Comparison of ENCODE assay signal across 8 mouse cellular contexts in the genomic region with DNA sequence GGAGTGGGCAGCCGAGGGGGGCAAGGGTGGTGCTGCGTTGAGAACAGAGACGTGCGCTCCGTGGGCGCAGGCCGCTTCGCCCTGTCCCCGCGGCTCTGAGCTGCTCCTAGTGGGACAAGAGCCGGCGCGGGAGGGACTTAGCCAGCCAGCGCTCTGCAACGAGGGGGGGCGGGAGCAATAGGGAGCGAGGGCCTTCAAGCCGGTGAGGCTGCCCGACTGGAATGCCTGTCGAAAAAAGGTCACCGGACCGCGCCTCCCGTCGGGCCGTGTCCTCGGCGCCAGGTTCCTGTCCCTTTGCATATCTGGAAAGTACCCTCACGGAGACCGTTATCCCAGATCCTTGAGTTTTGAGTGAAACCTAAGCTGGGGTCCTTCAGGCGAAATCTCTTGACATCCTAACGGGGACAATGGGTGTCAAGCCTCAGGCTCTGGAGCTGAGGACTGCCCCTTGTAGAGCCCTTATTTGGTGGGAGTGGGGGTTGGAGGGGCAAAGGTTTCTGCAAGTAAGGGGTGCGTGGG. TPM values are rescaled to one million over a fixed set of nuclear protein-coding genes. Genes with fewer than 3 reads are reported as not detected.
DNase-seq lines count a peak whose midpoint lies in the region; ATAC-seq and TF ChIP-seq lines count a peak whose summit lies in the region.

A gene (minus strand): TSS at position 159 of the 519 bp plus-strand sequence.

- ATAC-seq in forebrain, embryonic 12.5 days (ENCODE audit: low FRiP score): peak; percentile 93
- peak; percentile 94 for ATAC-seq in heart, postnatal 0 days (ENCODE audit: insufficient read depth, low read depth)
- peak; percentile 91 for ATAC-seq in liver, embryonic 16.5 days (ENCODE audit: low read depth)
- ATAC-seq in neural tube, embryonic 13.5 days (ENCODE audit: low read depth): peak; percentile 95

- DNase-seq in c-Kit-positive CD71-positive TER-119-positive erythroid progenitor cells, embryonic 14.5 days (ENCODE audit: low spot score): peak; percentile 90
- DNase-seq in heart, postnatal 0 days (ENCODE audit: low spot score): peak; percentile 96
- DNase-seq in kidney, postnatal 4 days: peak; percentile 94 to 97

- H3K4me3 ChIP-seq in E14TG2a.4 (replicated peaks; ENCODE audit: low read length): peak within 1 kb of the TSS; percentile 98
- peak within 1 kb of the TSS; percentile 85 for H3K4me3 ChIP-seq in forebrain, embryonic 12.5 days (replicated peaks)
- H3K4me3 ChIP-seq in heart, postnatal 0 days (ENCODE audit: low read depth, low read length): peak within 1 kb of the TSS; percentile 78
- peak within 1 kb of the TSS; percentile 96 for H3K4me3 ChIP-seq in liver, embryonic 16.5 days (ENCODE audit: low read depth, low read length)
- H3K4me3 ChIP-seq in neural tube, embryonic 13.5 days: peak within 1 kb of the TSS; percentile 79
- H3K4me3 ChIP-seq in testis, adult 2 months (ENCODE audit: control insufficient read depth, low read depth, low read length): peak within 1 kb of the TSS; percentile 98

- peaks cover 34% of the 10 kb centered on the region for H3K36me3 ChIP-seq in E14TG2a.4 (ENCODE audit: insufficient read depth, low read length)
- peaks cover 13% of the 10 kb centered on the region for H3K36me3 ChIP-seq in forebrain, embryonic 12.5 days (replicated peaks)
- H3K36me3 ChIP-seq in heart, postnatal 0 days (replicated peaks; ENCODE audit: control insufficient read depth, insufficient read depth, low read length): peaks cover 15% of the 10 kb centered on the region
- H3K36me3 ChIP-seq in liver, embryonic 16.5 days (ENCODE audit: control insufficient read depth, insufficient read depth): peaks cover 7% of the 10 kb centered on the region
- H3K36me3 ChIP-seq in neural tube, embryonic 13.5 days: peaks cover 13% of the 10 kb centered on the region
- peaks cover 1% of the 10 kb centered on the region for H3K36me3 ChIP-seq in testis, adult 2 months (ENCODE audit: control insufficient read depth, insufficient read depth, low read length)

- H3K4me2 ChIP-seq in forebrain, embryonic 12.5 days: peak within 1 kb of the TSS; percentile 59
- peak within 1 kb of the TSS; percentile 57 for H3K4me2 ChIP-seq in heart, postnatal 0 days (ENCODE audit: low read depth, low read length)
- peak within 1 kb of the TSS; percentile 96 for H3K4me2 ChIP-seq in liver, embryonic 16.5 days (ENCODE audit: low read depth, low read length)
- H3K4me2 ChIP-seq in neural tube, embryonic 13.5 days: peak within 1 kb of the TSS; percentile 64

- TF ChIP-seq CTCF in E14TG2a.4 (conservative IDR thresholded peaks at IDR 0.05; ENCODE audit: low read length): no peak
- TF ChIP-seq CTCF in heart, postnatal 0 days (IDR thresholded peaks at IDR 0.05; ENCODE audit: low read depth): peak; percentile 12; the same call in 1 of the 2 replicates
- TF ChIP-seq CTCF in testis, adult 2 months (IDR thresholded peaks at IDR 0.05; ENCODE audit: control insufficient read depth, insufficient read depth, insufficient replicate concordance, low read depth, low read length): no peak

- peak within 1 kb of the TSS; percentile 100 for H3K27ac ChIP-seq in forebrain, embryonic 12.5 days
- H3K27ac ChIP-seq in heart, postnatal 0 days (ENCODE audit: low read depth): peak within 1 kb of the TSS; percentile 100
- peak within 1 kb of the TSS; percentile 99 for H3K27ac ChIP-seq in liver, embryonic 16.5 days (ENCODE audit: low read length)
- H3K27ac ChIP-seq in neural tube, embryonic 13.5 days (replicated peaks): peak within 1 kb of the TSS; percentile 100
- peak within 1 kb of the TSS; percentile 100 for H3K27ac ChIP-seq in testis, adult 2 months (ENCODE audit: control insufficient read depth, insufficient read depth, low read depth, low read length)

- under 1% methylated on average over 31 of the region's 33 CpGs for WGBS in forebrain, embryonic 12.5 days
- under 1% methylated on average over 33 of the region's 33 CpGs for WGBS in heart, postnatal 0 days
- WGBS in liver, embryonic 16.5 days (ENCODE audit: insufficient replicate concordance): 0% methylated on average over 33 of the region's 33 CpGs
- under 1% methylated on average over 33 of the region's 33 CpGs for WGBS in neural tube, embryonic 13.5 days

- peak; percentile 93 for TF ChIP-seq POLR2A in testis, adult 2 months (IDR thresholded peaks at IDR 0.05; ENCODE audit: control insufficient read depth, low read depth, low read length)

- TF ChIP-seq EP300 in heart, postnatal 0 days (IDR thresholded peaks at IDR 0.05; ENCODE audit: low read depth): peak; percentile 98

- H3K4me1 ChIP-seq in E14TG2a.4 (replicated peaks; ENCODE audit: low read depth, low read length): peaks cover 35% of the 10 kb centered on the region
- H3K4me1 ChIP-seq in forebrain, embryonic 12.5 days: peaks cover 16% of the 10 kb centered on the region
- peaks cover 7% of the 10 kb centered on the region for H3K4me1 ChIP-seq in heart, postnatal 0 days (ENCODE audit: control insufficient read depth, insufficient read depth)
- H3K4me1 ChIP-seq in liver, embryonic 16.5 days (ENCODE audit: control insufficient read depth, low read depth, low read length): peaks cover 12% of the 10 kb centered on the region
- peaks cover 32% of the 10 kb centered on the region for H3K4me1 ChIP-seq in neural tube, embryonic 13.5 days (replicated peaks)
- peaks cover 2% of the 10 kb centered on the region; the same call in 1 of the 2 replicates for H3K4me1 ChIP-seq in testis, adult 2 months (ENCODE audit: control insufficient read depth, insufficient read depth, low read length)

- no peaks in the 10 kb centered on the region for H3K27me3 ChIP-seq in E14TG2a.4 (ENCODE audit: insufficient read depth, low read length)
- H3K27me3 ChIP-seq in forebrain, embryonic 12.5 days: no peaks in the 10 kb centered on the region
- H3K27me3 ChIP-seq in heart, postnatal 0 days (ENCODE audit: control insufficient read depth, insufficient read depth, low read length): no peaks in the 10 kb centered on the region
- H3K27me3 ChIP-seq in liver, embryonic 16.5 days (ENCODE audit: control insufficient read depth, insufficient read depth, low read depth, low read length): no peaks in the 10 kb centered on the region
- H3K27me3 ChIP-seq in neural tube, embryonic 13.5 days: no peaks in the 10 kb centered on the region
- H3K27me3 ChIP-seq in testis, adult 2 months (ENCODE audit: control insufficient read depth, insufficient read depth, low read length): no peaks in the 10 kb centered on the region

- peak within 1 kb of the TSS; percentile 98 for H3K9ac ChIP-seq in forebrain, embryonic 12.5 days
- H3K9ac ChIP-seq in heart, postnatal 0 days (replicated peaks; ENCODE audit: low read depth, low read length): peak within 1 kb of the TSS; percentile 97
- H3K9ac ChIP-seq in liver, embryonic 16.5 days (ENCODE audit: low read depth, low read length): peak within 1 kb of the TSS; percentile 98
- peak within 1 kb of the TSS; percentile 96 for H3K9ac ChIP-seq in neural tube, embryonic 13.5 days

- H3K9me3 ChIP-seq in E14TG2a.4 (ENCODE audit: low read length): no peaks in the 10 kb centered on the region
- no peaks in the 10 kb centered on the region for H3K9me3 ChIP-seq in forebrain, embryonic 12.5 days
- H3K9me3 ChIP-seq in heart, postnatal 0 days (replicated peaks; ENCODE audit: control insufficient read depth, low read length): no peaks in the 10 kb centered on the region
- H3K9me3 ChIP-seq in liver, embryonic 16.5 days (replicated peaks; ENCODE audit: control insufficient read depth, low read length): no peaks in the 10 kb centered on the region
- H3K9me3 ChIP-seq in neural tube, embryonic 13.5 days: no peaks in the 10 kb centered on the region

RNA-seq across cellular contexts. Expression of the gene that starts here (rescaled TPM):
- polyA plus RNA-seq in forebrain, embryonic 12.5 days (2016; fragmentation: Nextera tagmentation; extraction: Ambion mirVana): 584 and 628 TPM in 2 replicates
- total RNA-seq in heart, postnatal 0 days (2014; rRNA removed; ENCODE audit: low replicate concordance): 143 and 221 TPM in 2 replicates
- polyA plus RNA-seq in heart, postnatal 0 days (2015; fragmentation: Nextera tagmentation; extraction: Ambion mirVana): 106 and 114 TPM in 2 replicates
- 104 and 105 TPM in 2 replicates for polyA plus RNA-seq in liver, embryonic 16.5 days (2015; fragmentation: Nextera tagmentation; extraction: Ambion mirVana)
- polyA plus RNA-seq in neural tube, embryonic 13.5 days (2015; fragmentation: Nextera tagmentation; extraction: Ambion mirVana): 412 and 425 TPM in 2 replicates
- polyA plus RNA-seq in testis, adult 2 months (2012; rRNA removed): 135 and 157 TPM in 2 replicates

Comparison
In these comparisons a context has a peak if more than half of its experiments do, and no peak if none do; other contexts are left out.
1. Peak in every context shown above with its lines: DNase-seq, ATAC-seq, H3K4me3 ChIP-seq and H3K27ac ChIP-seq.